Mouse (Mus musculus) hindbrain, postnatal 0 days (tissue): Measurements from ENCODE around the gene Arpp19. TPM values are rescaled to one million over a fixed set of nuclear protein-coding genes. Genes with fewer than 3 reads are reported as not detected.

Experiments used
- ATAC-seq: fragments of 200-750 bp; cut with Nextera tagmentation; 2 replicates; pipeline ENCODE4 v1.8.0; 2017; ENCODE audit warnings: mild to moderate bottlenecking, moderate TSS enrichment, moderate library complexity
- DNase-seq: peaks from one replicate; pipeline ENCODE4 v3.0.0-alpha.2; 2015; ENCODE audit warnings: low spot score
- H3K27ac ChIP-seq: fragments of 300-500 bp; sonication (generic); 2 replicates; pipeline ENCODE4 v1.5.1; 2014; ENCODE audit warnings: mild to moderate bottlenecking
- H3K27me3 ChIP-seq: fragments of 300-500 bp; sonication (generic); 2 replicates; pipeline ENCODE4 v1.6.1; 2014; ENCODE audit warnings: low read length, mixed read lengths; ENCODE audit not compliant: insufficient read depth
- H3K36me3 ChIP-seq: fragments of 300-500 bp; sonication (generic); 2 replicates; pipeline ENCODE4 v1.6.1; 2014; ENCODE audit warnings: low read length, mixed read lengths; ENCODE audit not compliant: insufficient read depth
- H3K4me1 ChIP-seq: fragments of 300-500 bp; sonication (generic); 2 replicates; pipeline ENCODE4 v1.6.1; 2014; ENCODE audit warnings: antibody characterized with exemption, low read length, mixed read lengths; ENCODE audit not compliant: insufficient read depth
- H3K4me2 ChIP-seq: fragments of 300-500 bp; sonication (generic); 2 replicates; pipeline ENCODE4 v1.6.1; 2014; ENCODE audit warnings: low read depth, mild to moderate bottlenecking, low read length, moderate library complexity, mixed read lengths
- H3K4me3 ChIP-seq: fragments of 300-500 bp; sonication (generic); 2 replicates; pipeline ENCODE4 v1.5.1; 2014; ENCODE audit warnings: low read length
- H3K9ac ChIP-seq: fragments of 300-500 bp; sonication (generic); replicated peaks from 2 replicates; pipeline ENCODE4 v1.6.1; 2014; ENCODE audit warnings: mild to moderate bottlenecking, low read length, moderate library complexity, mixed read lengths
- H3K9me3 ChIP-seq: fragments of 300-500 bp; sonication (generic); 2 replicates; pipeline ENCODE4 v1.6.1; 2016; ENCODE audit warnings: low read length, mixed read lengths
- CTCF ChIP-seq: IDR thresholded peaks from 2 replicates; pipeline ENCODE4 v1.5.1; 2016; ENCODE audit warnings: antibody characterized with exemption, control low read depth, low read depth
- WGBS: fragments of 180-500 bp; shearing (Covaris S2); extraction: QIAGEN DNeasy Blood & Tissue Kit; methylation state at CpG from one replicate; pipeline ENCODE4 v1.1.7; 2014; 5-methylcytosine and 5-hydroxymethylcytosine counted together
- polyA plus RNA-seq: library from polyadenylated mRNA; unstranded; fragments of >200 nt; fragmentation: Nextera tagmentation; extraction: Ambion mirVana; gene quantifications from 2 replicates; pipeline ENCODE4 v1.2.1, GENCODE M21; 2015
- total RNA-seq: library from RNA; depleted of rRNA; stranded (reverse); fragments of >200 nt; gene quantifications from 2 replicates; pipeline ENCODE4 v1.2.3, GENCODE M21; 2014

Gene Arpp19
- total and polyA plus RNA-seq, 2 experiments from 2014 or later, result 92.5 to 204 TPM

DNA sequence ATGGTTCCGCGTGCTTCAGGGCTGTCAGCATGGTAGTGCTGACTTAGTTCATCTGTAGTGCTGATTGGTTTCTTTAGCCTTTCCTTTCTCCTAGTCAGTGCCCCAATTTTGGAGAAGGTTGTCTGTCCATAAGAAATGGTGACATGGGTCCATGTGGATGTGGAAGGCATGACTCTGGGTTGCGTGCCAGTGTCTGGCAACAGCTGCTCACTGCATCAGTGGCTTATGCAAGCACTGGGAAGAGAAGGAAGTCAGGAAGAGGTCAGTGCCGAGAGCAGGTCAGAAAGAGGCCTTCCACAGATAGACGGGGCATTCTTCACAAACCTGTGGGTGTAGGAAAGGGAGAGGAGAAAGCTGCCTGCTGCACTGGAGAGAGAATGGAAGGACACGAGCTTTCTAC, 36.4 kb upstream of the Arpp19 start:
- no peaks in the 10 kb centered on the region for H3K36me3 ChIP-seq
- H3K4me3 ChIP-seq, result no peak overlapping the region
- no peaks in the 10 kb centered on the region for H3K27me3 ChIP-seq
- ATAC-seq (0 out of 2 replicates have a peak, but pooled peaks have one; percentile 27), DNase-seq (no peak)
- no peak overlapping the region for H3K4me2 ChIP-seq
- no peak for TF ChIP-seq CTCF
- no peaks in the 10 kb centered on the region for H3K9me3 ChIP-seq
- 78% methylated on average over 6 of the region's 6 CpGs for WGBS
- peak overlapping the region; percentile 23; the same call in 1 of the 2 replicates for H3K27ac ChIP-seq
- no peaks in the 10 kb centered on the region for H3K4me1 ChIP-seq
- H3K9ac ChIP-seq, result no peak overlapping the region

DNA sequence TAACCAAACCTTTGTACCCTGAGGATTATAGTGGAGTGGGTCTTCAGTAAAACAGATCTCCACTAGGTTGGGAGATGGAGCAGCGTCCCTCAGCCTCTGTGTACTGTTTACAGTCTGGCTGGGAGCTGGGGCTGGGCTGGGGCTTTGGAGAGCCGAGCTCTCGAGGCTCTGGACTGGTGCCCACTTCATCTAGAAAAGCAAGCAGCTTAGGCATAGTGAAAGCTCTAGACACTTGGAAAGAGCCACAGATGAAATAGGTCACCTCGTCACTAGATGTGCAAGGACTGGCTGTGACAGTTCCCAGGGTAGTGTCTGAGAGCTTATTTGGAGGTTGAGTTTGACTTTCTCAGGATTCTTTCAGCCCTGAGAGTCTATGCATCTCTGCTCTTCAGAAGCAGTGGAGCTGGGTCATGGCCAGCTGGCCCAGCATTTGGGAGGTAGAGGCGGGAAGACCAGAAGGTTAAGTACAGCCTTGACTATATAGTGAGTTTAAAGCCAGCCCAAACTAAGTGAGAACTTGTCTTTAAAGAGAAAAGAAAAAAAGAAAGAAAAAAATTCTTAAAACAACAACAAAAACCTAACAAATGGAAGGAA, 35.7 kb upstream of the Arpp19 start:
- Histone ChIP-seq H3K4me1 (no peaks in the 10 kb centered on the region), H3K36me3 (peaks cover 1% of the 10 kb centered on the region; the same call in 1 of the 2 replicates), H3K27ac (peak overlapping the region; percentile 23; the same call in 1 of the 2 replicates), H3K27me3 (no peaks in the 10 kb centered on the region), H3K9ac (0 out of 2 replicates have a peak overlapping the region, but pooled peaks have one; percentile 10), H3K4me2 (no peak overlapping the region), H3K4me3 (no peak overlapping the region), H3K9me3 (no peaks in the 10 kb centered on the region)
- ATAC-seq, result peak; percentile 74
- WGBS, result 32% methylated on average over 5 of the region's 5 CpGs
- DNase-seq, result peak; percentile 68
- no peak for TF ChIP-seq CTCF

DNA sequence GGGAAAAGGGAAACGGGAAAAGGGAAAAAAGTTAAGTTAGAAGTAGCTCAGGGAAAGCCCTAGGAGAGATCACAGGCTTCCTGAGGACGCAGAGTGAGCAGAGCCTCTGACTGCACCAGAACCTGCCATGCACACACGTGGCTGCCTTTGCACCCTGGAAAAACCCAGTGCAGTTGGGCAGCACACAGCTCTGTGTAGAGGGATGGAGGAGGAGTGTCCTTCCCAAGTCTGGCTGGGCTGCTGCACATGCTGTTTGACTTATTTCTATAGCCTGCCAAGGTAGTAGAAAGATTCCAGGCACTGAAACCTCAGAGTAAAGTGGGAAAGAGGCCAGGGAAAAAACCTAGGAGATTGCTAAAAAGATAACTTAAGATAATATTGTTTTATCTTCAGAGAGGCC, 35.2 kb upstream of the Arpp19 start:
- no peaks in the 10 kb centered on the region for H3K9me3 ChIP-seq
- TF ChIP-seq CTCF, result no peak
- no peak for ATAC-seq
- no peak for DNase-seq
- no peaks in the 10 kb centered on the region for H3K27me3 ChIP-seq
- no peak overlapping the region for H3K9ac ChIP-seq
- peaks cover 6% of the 10 kb centered on the region; the same call in 1 of the 2 replicates for H3K36me3 ChIP-seq
- no peak overlapping the region for H3K4me3 ChIP-seq
- H3K4me1 ChIP-seq, result no peaks in the 10 kb centered on the region
- 64% methylated on average over 3 of the region's 3 CpGs for WGBS
- H3K27ac ChIP-seq, result 0 out of 2 replicates have a peak overlapping the region, but pooled peaks have one; percentile 9
- H3K4me2 ChIP-seq, result no peak overlapping the region

DNA sequence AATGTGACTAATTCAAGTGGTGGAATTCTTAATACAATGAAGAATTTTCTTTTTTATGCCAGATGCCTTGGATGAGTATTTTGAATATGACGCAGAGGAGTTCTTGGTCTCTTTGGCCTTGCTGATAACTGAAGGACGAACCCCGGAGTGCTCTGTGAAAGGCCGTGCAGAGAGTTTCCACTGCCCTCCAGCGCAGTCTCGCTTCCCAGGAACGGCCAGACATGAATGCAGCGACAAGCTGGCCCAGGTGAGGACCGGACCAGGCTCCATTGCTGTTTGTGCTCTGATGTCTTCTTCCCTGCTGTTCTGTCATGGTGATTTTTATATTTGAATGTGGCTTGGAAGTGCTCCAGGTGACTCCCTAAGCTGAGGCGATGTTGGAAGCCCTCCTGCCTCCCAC, 33.2 kb upstream of the Arpp19 start:
- Histone ChIP-seq H3K9ac (no peak overlapping the region), H3K9me3 (no peaks in the 10 kb centered on the region), H3K27ac (no peak overlapping the region), H3K4me3 (no peak overlapping the region), H3K4me1 (no peaks in the 10 kb centered on the region), H3K36me3 (peaks cover 16% of the 10 kb centered on the region; the same call in 1 of the 2 replicates), H3K27me3 (no peaks in the 10 kb centered on the region), H3K4me2 (no peak overlapping the region)
- no peak for ATAC-seq
- 87% methylated on average over 10 of the region's 10 CpGs for whole genome bisulfite sequencing
- TF ChIP-seq CTCF, result no peak
- no peak for DNase-seq

DNA sequence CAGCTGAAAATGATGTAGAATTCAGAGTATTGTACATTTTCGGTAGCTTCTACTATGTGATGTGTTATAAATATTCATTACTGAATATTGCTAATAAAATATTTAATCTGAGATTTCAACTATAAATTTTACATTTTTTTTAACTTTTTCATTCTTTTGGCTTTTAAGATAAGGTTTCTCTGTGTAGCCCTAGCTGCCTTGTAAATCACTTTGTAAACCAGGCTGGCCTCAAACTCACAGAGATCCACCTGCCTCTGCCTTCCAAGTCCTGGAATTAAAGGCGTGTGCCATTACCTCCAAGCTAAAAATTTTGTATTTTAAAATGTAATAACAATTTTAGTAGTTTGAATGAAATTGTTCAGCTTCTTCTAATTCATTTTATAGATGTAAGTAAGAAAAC, 20.8 kb upstream of the Arpp19 start:
- TF ChIP-seq CTCF, result no peak
- Histone ChIP-seq H3K27ac (no peak overlapping the region), H3K27me3 (no peaks in the 10 kb centered on the region), H3K4me1 (no peaks in the 10 kb centered on the region), H3K4me3 (no peak overlapping the region), H3K9ac (no peak overlapping the region), H3K4me2 (no peak overlapping the region), H3K9me3 (no peaks in the 10 kb centered on the region), H3K36me3 (peaks cover 26% of the 10 kb centered on the region; the same call in 1 of the 2 replicates)
- DNase-seq (no peak), ATAC-seq (no peak)
- WGBS, result 95% methylated on average over 2 of the region's 2 CpGs

DNA sequence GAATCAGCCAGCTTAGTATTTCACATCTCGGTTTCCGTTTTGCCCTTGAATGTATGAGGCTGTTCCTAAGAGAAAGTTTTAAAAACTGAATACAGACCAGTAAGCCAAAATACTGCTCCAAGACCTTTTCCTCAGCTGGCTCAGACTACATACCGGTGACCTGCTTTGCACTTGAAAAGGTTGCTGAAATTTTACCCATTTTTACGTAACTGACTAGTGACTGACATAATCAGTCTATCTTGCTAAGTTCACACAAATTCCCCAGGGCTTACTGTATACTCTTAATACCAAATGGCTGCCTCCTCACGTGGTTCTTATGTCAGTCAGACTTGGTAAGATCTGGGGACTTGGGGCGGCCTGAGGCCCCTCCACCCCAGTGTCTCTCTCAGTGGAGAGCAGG, 18.2 kb upstream of the Arpp19 start:
- ATAC-seq (no peak), DNase-seq (no peak)
- TF ChIP-seq CTCF, result no peak
- H3K4me3 ChIP-seq, result no peak overlapping the region
- H3K9ac ChIP-seq, result no peak overlapping the region
- WGBS, result 89% methylated on average over 6 of the region's 6 CpGs
- no peak overlapping the region for H3K4me2 ChIP-seq
- no peak overlapping the region for H3K27ac ChIP-seq
- peaks cover 26% of the 10 kb centered on the region; the same call in 1 of the 2 replicates for H3K36me3 ChIP-seq
- no peaks in the 10 kb centered on the region for H3K27me3 ChIP-seq
- H3K9me3 ChIP-seq, result no peaks in the 10 kb centered on the region
- no peaks in the 10 kb centered on the region for H3K4me1 ChIP-seq

DNA sequence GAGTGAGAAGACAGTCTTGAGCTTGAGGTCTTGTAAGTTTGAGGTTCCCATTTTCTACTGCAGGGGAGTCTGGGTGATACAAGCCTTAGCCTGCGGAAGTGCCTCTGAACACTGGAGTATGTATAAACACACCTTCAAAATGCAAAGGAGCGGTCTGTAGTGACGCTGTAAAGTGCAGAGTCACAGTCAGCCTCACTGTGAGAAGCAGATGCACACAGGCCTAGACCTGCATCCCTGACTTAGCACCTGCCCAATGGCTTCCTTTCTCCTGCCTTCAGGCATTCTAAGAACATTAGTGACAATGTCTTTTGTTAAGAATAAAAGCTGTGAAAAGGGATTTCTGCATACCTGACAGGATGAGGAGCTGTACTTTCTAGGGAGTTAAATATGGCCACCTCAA, 17.8 kb upstream of the Arpp19 start:
- H3K4me2 ChIP-seq, result no peak overlapping the region
- WGBS, result 91% methylated on average over 3 of the region's 3 CpGs
- H3K4me1 ChIP-seq, result no peaks in the 10 kb centered on the region
- H3K4me3 ChIP-seq, result no peak overlapping the region
- H3K9ac ChIP-seq, result no peak overlapping the region
- peaks cover 26% of the 10 kb centered on the region; the same call in 1 of the 2 replicates for H3K36me3 ChIP-seq
- no peaks in the 10 kb centered on the region for H3K9me3 ChIP-seq
- no peak overlapping the region for H3K27ac ChIP-seq
- ATAC-seq (no peak), DNase-seq (no peak)
- no peaks in the 10 kb centered on the region for H3K27me3 ChIP-seq
- TF ChIP-seq CTCF, result no peak
